Mouse (Mus musculus) G1E (cell line): ENCODE results near the gene Hist1h3g. TPM values are rescaled to one million over a fixed set of nuclear protein-coding genes. Genes with fewer than 3 reads are reported as not detected.
"Not testable (repeated sequence)": the region's sequence is repeated elsewhere in the genome, so short reads cannot be mapped to it uniquely, and the experiment has no call there.

Experiments used
- ATAC-seq: 2 replicates; pipeline ENCODE4 v1.8.0; 2016; ENCODE audit warnings: mild to moderate bottlenecking; ENCODE audit not compliant: insufficient number of reproducible peaks, poor library complexity, low FRiP score, severe bottlenecking; ENCODE audit errors: extremely low read depth
- DNase-seq: peaks from one replicate; pipeline ENCODE4 v3.0.0; 2012; ENCODE audit warnings: low spot score
- H3K27me3 ChIP-seq: 2 replicates; pipeline ENCODE4 v1.6.1; 2012; ENCODE audit warnings: mild to moderate bottlenecking, low read length, inconsistent platforms; ENCODE audit not compliant: insufficient read depth
- H3K36me3 ChIP-seq: replicated peaks from 2 replicates; pipeline ENCODE3; 2012; ENCODE audit warnings: mild to moderate bottlenecking, inconsistent platforms
- H3K4me1 ChIP-seq: 2 replicates; pipeline ENCODE4 v1.6.1; 2012; ENCODE audit warnings: low read depth, low read length, inconsistent platforms, mixed read lengths; ENCODE audit not compliant: insufficient read depth
- H3K4me3 ChIP-seq: 2 replicates; pipeline ENCODE4 v1.5.1; 2012; ENCODE audit warnings: low read depth, mild to moderate bottlenecking, inconsistent platforms, low read length, moderate library complexity, mixed read lengths
- H3K9me3 ChIP-seq: replicated peaks from 2 replicates; pipeline ENCODE4 v1.6.1; 2012; ENCODE audit warnings: inconsistent platforms
- CTCF ChIP-seq: IDR thresholded peaks from 2 replicates; pipeline ENCODE4 v1.5.1; 2012; ENCODE audit warnings: low read depth, low read length, inconsistent platforms, mixed read lengths
- GATA1 ChIP-seq: IDR thresholded peaks from 2 replicates; pipeline ENCODE4 v1.6.1; 2012; ENCODE audit warnings: borderline replicate concordance, low read length, inconsistent platforms, mixed read lengths
- GATA2 ChIP-seq: IDR thresholded peaks from 2 replicates; pipeline ENCODE4 v1.6.1; 2012; ENCODE audit warnings: low read depth, low read length, inconsistent platforms, borderline replicate concordance
- POLR2AphosphoS5 ChIP-seq: IDR thresholded peaks from 2 replicates; pipeline ENCODE4 v1.6.1; 2012; ENCODE audit warnings: low read depth, low read length, inconsistent platforms; ENCODE audit not compliant: insufficient replicate concordance
- TAL1 ChIP-seq: conservative IDR thresholded peaks from 2 replicates; pipeline ENCODE4 v1.6.1; 2012; ENCODE audit warnings: low read depth, low read length, inconsistent platforms, mixed read lengths
- polyA plus RNA-seq: library from polyadenylated mRNA; stranded (reverse); fragments of >175 nt; gene quantifications from 2 replicates; pipeline ENCODE4 v1.2.3, GENCODE M21; 2012
- total RNA-seq, 2 experiments: library from RNA; stranded (forward) in 1 of 2; stranded (reverse) in 1 of 2; fragments of 200-1000 nt in 1 of 2; fragments of >200 nt in 1 of 2; fragmentation: Nextera tagmentation in 1 of 2; gene quantifications; 2 replicates each; pipeline ENCODE4 v1.2.3; 2014 to 2017

Hist1h3g gene
- total and polyA plus RNA-seq, 3 experiments: 12.1 to 647 (median 217) TPM

- peak within 1 kb of the TSS; percentile 64; the same call in 1 of the 2 replicates for H3K4me3 ChIP-seq
- no peaks in the 10 kb centered on the region for H3K27me3 ChIP-seq
- peaks cover 13% of the 10 kb centered on the region; the same call in 1 of the 2 replicates for H3K4me1 ChIP-seq
- TF ChIP-seq CTCF: no peak
- no peak for TF ChIP-seq GATA1
- TF ChIP-seq POLR2AphosphoS5: no peak; the same call in 1 of the 2 replicates
- no peak for TF ChIP-seq TAL1
- no peak for TF ChIP-seq GATA2
- H3K36me3 ChIP-seq: no peaks in the 10 kb centered on the region
- DNase-seq (peak; percentile 56), ATAC-seq (peak; percentile 75)
- H3K9me3 ChIP-seq: no peaks in the 10 kb centered on the region
Measured at GRCm38 (mm10) chr13:23571022-23571503, 35.8 kb downstream of the Hist1h3g start, which contains the start of the genes Hist1h2ae and Hist1h2bg. Gene Hist1h2ae (minus strand): TSS chr13:23571220. Gene Hist1h2bg (plus strand): TSS chr13:23571396.

DNA sequence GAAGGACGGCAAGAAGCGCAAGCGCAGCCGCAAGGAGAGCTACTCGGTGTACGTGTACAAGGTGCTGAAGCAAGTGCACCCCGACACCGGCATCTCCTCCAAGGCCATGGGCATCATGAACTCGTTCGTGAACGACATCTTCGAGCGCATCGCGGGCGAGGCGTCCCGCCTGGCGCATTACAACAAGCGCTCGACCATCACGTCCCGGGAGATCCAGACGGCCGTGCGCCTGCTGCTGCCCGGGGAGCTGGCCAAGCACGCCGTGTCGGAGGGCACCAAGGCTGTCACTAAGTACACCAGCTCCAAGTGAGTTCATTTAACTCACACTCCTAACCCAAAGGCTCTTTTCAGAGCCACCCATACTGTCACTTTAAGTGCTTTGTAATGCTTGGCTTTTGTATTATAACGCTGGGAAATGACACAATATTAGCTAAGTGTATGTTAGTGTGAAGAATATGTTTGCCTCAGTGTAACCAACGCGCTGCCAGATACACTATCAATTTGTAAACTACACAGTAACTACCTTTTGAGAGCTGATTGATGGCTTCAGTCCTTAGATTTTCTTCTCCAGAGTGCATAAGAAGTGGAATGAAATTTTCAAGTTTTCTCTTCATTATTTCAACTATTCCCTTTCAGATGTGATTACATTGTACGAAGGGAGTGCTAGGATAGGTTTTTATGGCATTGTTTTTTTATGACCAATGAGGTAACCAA, 36.4 kb downstream of the Hist1h3g start:
- H3K36me3 ChIP-seq, ATAC-seq, H3K27me3 ChIP-seq, H3K9me3 ChIP-seq, DNase-seq: not testable (repeated sequence)
- peak; percentile 95; the same call in 1 of the 2 replicates for TF ChIP-seq POLR2AphosphoS5
- peak overlapping the region; percentile 64; the same call in 1 of the 2 replicates for H3K4me3 ChIP-seq
- H3K4me1 ChIP-seq: peaks cover 18% of the 10 kb centered on the region

DNA sequence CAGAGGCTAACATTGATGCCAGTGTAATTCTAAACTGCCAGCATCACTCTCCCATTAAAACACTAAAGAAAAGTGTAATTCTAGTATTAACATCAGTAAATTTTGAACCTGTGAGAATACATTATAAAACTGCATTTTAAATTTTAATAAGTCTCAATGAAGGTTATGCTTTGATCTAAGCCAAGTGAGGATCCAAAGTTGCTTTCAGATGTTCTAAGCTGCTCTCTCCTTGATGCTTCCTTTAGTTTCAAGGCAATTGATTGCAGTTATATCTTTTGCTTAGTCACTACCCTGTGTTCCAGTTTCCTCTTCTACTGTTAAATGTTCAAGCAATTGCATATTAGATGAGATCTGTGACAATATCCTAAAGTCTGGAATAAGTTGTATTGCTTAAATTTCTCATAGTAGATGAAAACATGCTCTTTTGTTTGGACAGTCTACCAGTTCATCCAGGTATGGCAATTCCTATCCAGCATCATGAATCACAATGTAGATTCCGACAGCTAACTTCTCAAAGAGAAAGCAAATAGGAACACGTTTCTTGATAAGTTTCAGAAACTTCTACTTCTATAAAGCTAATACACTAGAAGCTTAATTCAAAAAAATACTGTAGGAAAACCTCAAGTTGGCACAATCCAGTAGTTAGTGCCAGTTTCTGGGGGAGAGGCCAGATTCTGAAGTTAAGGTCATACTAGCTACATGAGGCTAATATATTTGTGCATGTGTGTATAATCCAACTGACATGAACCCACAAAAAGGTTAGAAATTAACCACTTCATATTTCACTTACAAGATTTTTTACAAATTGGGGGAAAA, 37.2 kb downstream of the Hist1h3g start:
- no peaks in the 10 kb centered on the region for H3K27me3 ChIP-seq
- H3K36me3 ChIP-seq: no peaks in the 10 kb centered on the region
- DNase-seq (no peak), ATAC-seq (no peak)
- no peaks in the 10 kb centered on the region for H3K9me3 ChIP-seq
- H3K4me3 ChIP-seq: peak overlapping the region; percentile 15; the same call in 1 of the 2 replicates
- peaks cover 26% of the 10 kb centered on the region for H3K4me1 ChIP-seq
- no peak for TF ChIP-seq CTCF
- TF ChIP-seq TAL1: no peak
- TF ChIP-seq POLR2AphosphoS5: peak; percentile 97; the same call in 1 of the 2 replicates
- no peak for TF ChIP-seq GATA1
- no peak for TF ChIP-seq GATA2

- ATAC-seq, DNase-seq, H3K9me3 ChIP-seq: not testable (repeated sequence)
Measured at GRCm38 (mm10) chr13:23573034-23573897, 38.0 kb downstream of the Hist1h3g start.

DNA sequence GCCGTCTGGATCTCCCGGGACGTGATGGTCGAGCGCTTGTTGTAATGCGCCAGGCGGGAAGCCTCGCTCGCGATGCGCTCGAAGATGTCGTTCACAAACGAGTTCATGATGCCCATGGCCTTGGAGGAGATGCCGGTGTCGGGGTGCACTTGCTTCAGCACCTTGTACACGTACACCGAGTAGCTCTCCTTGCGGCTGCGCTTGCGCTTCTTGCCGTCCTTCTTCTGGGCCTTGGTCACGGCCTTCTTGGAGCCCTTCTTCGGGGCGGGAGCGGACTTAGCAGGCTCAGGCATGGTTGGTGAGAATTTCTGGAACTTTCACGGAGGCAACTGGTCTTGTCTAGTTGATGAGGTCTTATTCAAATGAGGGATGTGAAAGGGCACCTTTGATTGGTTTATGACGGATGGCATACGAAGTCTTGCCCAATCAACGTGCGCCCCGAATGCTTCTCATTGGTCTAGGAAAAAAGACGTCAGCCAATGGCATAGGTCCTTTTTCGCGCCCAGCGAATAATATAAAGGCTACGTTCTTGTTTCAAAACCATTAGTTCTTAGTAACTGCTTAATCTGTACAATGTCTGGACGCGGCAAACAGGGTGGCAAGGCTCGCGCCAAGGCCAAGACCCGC, 38.8 kb downstream of the Hist1h3g start, which contains the start of the genes Hist1h2bf and Hist1h2ad:
Gene Hist1h2bf, minus strand, starts transcription at position 299 of the 627 bp plus-strand sequence.
Gene Hist1h2ad, plus strand, starts transcription at position 484 of the 627 bp plus-strand sequence.
- not testable (repeated sequence) for H3K27me3 ChIP-seq, H3K9me3 ChIP-seq, H3K36me3 ChIP-seq
- H3K4me1 ChIP-seq: peaks cover 23% of the 10 kb centered on the region
- DNase-seq (peak; percentile 70), ATAC-seq (peak; percentile 70)
- H3K4me3 ChIP-seq: peak within 1 kb of the TSS; percentile 64; the same call in 1 of the 2 replicates

More at GRCm38 (mm10) chr13:23573034-23573897, 38.0 kb downstream of the Hist1h3g start:
- Histone ChIP-seq H3K4me1 (peaks cover 23% of the 10 kb centered on the region), H3K4me3 (peak overlapping the region; percentile 64; the same call in 1 of the 2 replicates)
- not testable (repeated sequence) for H3K27me3 ChIP-seq, H3K36me3 ChIP-seq

DNA sequence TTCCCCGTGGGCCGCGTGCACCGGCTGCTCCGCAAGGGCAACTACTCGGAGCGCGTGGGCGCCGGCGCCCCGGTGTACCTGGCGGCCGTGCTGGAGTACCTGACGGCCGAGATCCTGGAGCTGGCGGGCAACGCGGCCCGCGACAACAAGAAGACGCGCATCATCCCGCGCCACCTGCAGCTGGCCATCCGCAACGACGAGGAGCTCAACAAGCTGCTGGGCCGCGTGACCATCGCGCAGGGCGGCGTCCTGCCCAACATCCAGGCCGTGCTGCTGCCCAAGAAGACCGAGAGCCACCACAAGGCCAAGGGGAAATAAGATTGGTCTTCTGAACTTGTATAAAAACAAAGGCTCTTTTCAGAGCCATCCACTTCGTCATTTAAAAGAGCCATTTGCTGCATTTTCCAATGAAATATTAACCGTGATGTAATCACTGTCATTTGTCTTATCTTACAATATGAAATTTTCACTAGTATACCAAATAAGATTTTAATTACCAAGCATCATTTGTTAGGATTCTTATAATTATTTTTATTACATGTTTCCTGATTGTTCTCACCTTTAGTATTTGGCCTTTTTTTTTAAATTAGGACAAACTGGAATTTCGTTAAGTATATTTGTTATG, 39.4 kb downstream of the Hist1h3g start:
- peaks cover 20% of the 10 kb centered on the region for H3K4me1 ChIP-seq
- H3K9me3 ChIP-seq, H3K36me3 ChIP-seq, DNase-seq, H3K27me3 ChIP-seq, ATAC-seq: not testable (repeated sequence)
- H3K4me3 ChIP-seq: peak overlapping the region; percentile 64; the same call in 1 of the 2 replicates
- peak; percentile 82; the same call in 1 of the 2 replicates for TF ChIP-seq POLR2AphosphoS5
